Comparison of ENCODE assay signal across 8 mouse cellular contexts in genomic region chr17:88062860-88063580, GRCm38 (mm10). TPM values are rescaled to one million over a fixed set of nuclear protein-coding genes. Genes with fewer than 3 reads are reported as not detected.
DNase-seq lines count a peak whose midpoint lies in the region; ATAC-seq and TF ChIP-seq lines count a peak whose summit lies in the region.

No protein-coding gene starts in this region.

- 27% methylated on average over 8 of the region's 8 CpGs for WGBS in kidney, embryonic 14.5 days
- WGBS in hindbrain, embryonic 15.5 days, result 21% methylated on average over 8 of the region's 8 CpGs
- WGBS in midbrain, embryonic 15.5 days, result 13% methylated on average over 8 of the region's 8 CpGs
- WGBS in thymus, adult 2 months, result 28% methylated on average over 8 of the region's 8 CpGs

- TF ChIP-seq CTCF in brain, embryonic 14.5 days (IDR thresholded peaks at IDR 0.05; ENCODE audit: borderline replicate concordance, extremely low read depth, insufficient read depth, insufficient read length), result no peak
- no peak for TF ChIP-seq CTCF in thymus, adult 2 months (IDR thresholded peaks at IDR 0.05; ENCODE audit: borderline replicate concordance, control insufficient read depth, extremely low read depth, insufficient read depth, low read length, poor library complexity)

- no peaks in the 10 kb centered on the region for H3K27me3 ChIP-seq in kidney, embryonic 14.5 days (ENCODE audit: control insufficient read depth, insufficient read depth, low read length)
- H3K27me3 ChIP-seq in hindbrain, embryonic 15.5 days, result no peaks in the 10 kb centered on the region
- no peaks in the 10 kb centered on the region for H3K27me3 ChIP-seq in midbrain, embryonic 15.5 days (replicated peaks)
- H3K27me3 ChIP-seq in thymus, adult 2 months (ENCODE audit: control insufficient read depth, insufficient read depth, low read length), result no peaks in the 10 kb centered on the region

- no peaks in the 10 kb centered on the region for H3K36me3 ChIP-seq in kidney, embryonic 14.5 days (ENCODE audit: control insufficient read depth, insufficient read depth, low read length)
- no peaks in the 10 kb centered on the region for H3K36me3 ChIP-seq in hindbrain, embryonic 15.5 days
- H3K36me3 ChIP-seq in midbrain, embryonic 15.5 days (replicated peaks), result no peaks in the 10 kb centered on the region
- H3K36me3 ChIP-seq in thymus, adult 2 months (ENCODE audit: control insufficient read depth, insufficient read depth, low read length), result no peaks in the 10 kb centered on the region

- peak overlapping the region; percentile 75 for H3K4me2 ChIP-seq in kidney, embryonic 14.5 days (replicated peaks; ENCODE audit: low read depth, low read length)
- H3K4me2 ChIP-seq in hindbrain, embryonic 15.5 days, result peak overlapping the region; percentile 73
- H3K4me2 ChIP-seq in midbrain, embryonic 15.5 days, result peak overlapping the region; percentile 45

- no peak for ATAC-seq in kidney, embryonic 14.5 days (ENCODE audit: low FRiP score, low TSS enrichment)
- ATAC-seq in hindbrain, embryonic 15.5 days (ENCODE audit: low FRiP score, low read depth), result no peak
- ATAC-seq in midbrain, embryonic 15.5 days (replicated peaks), result no peak

- H3K4me1 ChIP-seq in kidney, embryonic 14.5 days (ENCODE audit: control insufficient read depth, insufficient read depth, low read length), result peaks cover 14% of the 10 kb centered on the region; the same call in 1 of the 2 replicates
- H3K4me1 ChIP-seq in hindbrain, embryonic 15.5 days (replicated peaks), result peaks cover 35% of the 10 kb centered on the region
- H3K4me1 ChIP-seq in midbrain, embryonic 15.5 days, result peaks cover 22% of the 10 kb centered on the region
- peaks cover 4% of the 10 kb centered on the region; the same call in 1 of the 2 replicates for H3K4me1 ChIP-seq in thymus, adult 2 months (replicated peaks; ENCODE audit: control insufficient read depth, insufficient read depth, low read length)

- peak overlapping the region; percentile 98 for H3K4me3 ChIP-seq in kidney, embryonic 14.5 days (ENCODE audit: low read length)
- peak overlapping the region; percentile 96 for H3K4me3 ChIP-seq in hindbrain, embryonic 15.5 days
- peak overlapping the region; percentile 99 for H3K4me3 ChIP-seq in midbrain, embryonic 15.5 days
- no peak overlapping the region for H3K4me3 ChIP-seq in thymus, adult 2 months (ENCODE audit: control insufficient read depth, insufficient read depth, low read length)

- no peak for DNase-seq in kidney, postnatal 36 days
- DNase-seq in brain, embryonic 14.5 days (ENCODE audit: low read depth), result peak; percentile 30
- no peak for DNase-seq in thymus, adult 2 months
- no peak for DNase-seq in right cerebral cortex, adult 2 months (ENCODE audit: low spot score in 2 of 2)
- DNase-seq in thymus, postnatal 14 days, result no peak

- no peak overlapping the region for H3K27ac ChIP-seq in kidney, embryonic 14.5 days (ENCODE audit: low read depth, low read length)
- H3K27ac ChIP-seq in hindbrain, embryonic 15.5 days (replicated peaks), result peak overlapping the region; percentile 100
- H3K27ac ChIP-seq in midbrain, embryonic 15.5 days, result 0 out of 2 replicates have a peak overlapping the region, but pooled peaks have one; percentile 100
- H3K27ac ChIP-seq in thymus, adult 2 months (ENCODE audit: control insufficient read depth, insufficient read depth, low read length), result no peak overlapping the region

- peak overlapping the region; percentile 100; the same call in 1 of the 2 replicates for H3K9ac ChIP-seq in kidney, embryonic 14.5 days (ENCODE audit: low read depth, low read length)
- H3K9ac ChIP-seq in hindbrain, embryonic 15.5 days, result peak overlapping the region; percentile 99
- peak overlapping the region; percentile 15 for H3K9ac ChIP-seq in midbrain, embryonic 15.5 days

- TF ChIP-seq POLR2A in brain, embryonic 14.5 days (IDR thresholded peaks at IDR 0.05; ENCODE audit: borderline replicate concordance, extremely low read depth, insufficient read depth, insufficient read length, poor library complexity, severe bottlenecking), result no peak
- TF ChIP-seq POLR2A in thymus, adult 2 months (IDR thresholded peaks at IDR 0.05; ENCODE audit: control insufficient read depth, extremely low read depth, insufficient read depth, low read length, poor library complexity), result no peak

- H3K9me3 ChIP-seq in kidney, embryonic 14.5 days (ENCODE audit: control insufficient read depth, low read length), result no peaks in the 10 kb centered on the region
- H3K9me3 ChIP-seq in hindbrain, embryonic 15.5 days, result no peaks in the 10 kb centered on the region
- no peaks in the 10 kb centered on the region for H3K9me3 ChIP-seq in midbrain, embryonic 15.5 days

RNA-seq across cellular contexts. Expression of gene Fbxo11, which starts 2.1 kb away (rescaled TPM):
- 26.7 and 28.0 TPM in 2 replicates for polyA plus RNA-seq in kidney, embryonic 14.5 days (2014; fragmentation: Nextera tagmentation; extraction: Ambion mirVana)
- 81.0 and 95.2 TPM in 2 replicates for polyA plus RNA-seq in brain, embryonic 14.5 days (2012; rRNA removed)
- 31.5 and 33.0 TPM in 2 replicates for polyA plus RNA-seq in hindbrain, embryonic 15.5 days (2015; fragmentation: Nextera tagmentation; extraction: Ambion mirVana)
- polyA plus RNA-seq in midbrain, embryonic 15.5 days (2015; fragmentation: Nextera tagmentation; extraction: Ambion mirVana), result 33.6 and 37.5 TPM in 2 replicates
- polyA plus RNA-seq in thymus, adult 2 months (2012; rRNA removed), result 29.5 and 39.6 TPM in 2 replicates

Comparison
In these comparisons a context has a peak if more than half of its experiments do, and no peak if none do; other contexts are left out.
1. H3K27ac ChIP-seq: peak in hindbrain, embryonic 15.5 days (single experiment) and midbrain, embryonic 15.5 days (single experiment); none in kidney, embryonic 14.5 days (single experiment) and thymus, adult 2 months (single experiment).
2. H3K9ac ChIP-seq: peak in every context shown above with its lines; median percentile 100 in kidney, embryonic 14.5 days; 99 in hindbrain, embryonic 15.5 days; 15 in midbrain, embryonic 15.5 days.
3. Peak in every context shown above with its lines, with median percentiles within 50 percentile points of each other: H3K4me2 ChIP-seq.